Mouse (Mus musculus): ENCODE measurements around the gene Dct. TPM values are rescaled to one million over a fixed set of nuclear protein-coding genes. Genes with fewer than 3 reads are reported as not detected.

The Dct gene
- polyA plus RNA-seq, 1 experiment from 2014 or later: 1.2 TPM

DNA sequence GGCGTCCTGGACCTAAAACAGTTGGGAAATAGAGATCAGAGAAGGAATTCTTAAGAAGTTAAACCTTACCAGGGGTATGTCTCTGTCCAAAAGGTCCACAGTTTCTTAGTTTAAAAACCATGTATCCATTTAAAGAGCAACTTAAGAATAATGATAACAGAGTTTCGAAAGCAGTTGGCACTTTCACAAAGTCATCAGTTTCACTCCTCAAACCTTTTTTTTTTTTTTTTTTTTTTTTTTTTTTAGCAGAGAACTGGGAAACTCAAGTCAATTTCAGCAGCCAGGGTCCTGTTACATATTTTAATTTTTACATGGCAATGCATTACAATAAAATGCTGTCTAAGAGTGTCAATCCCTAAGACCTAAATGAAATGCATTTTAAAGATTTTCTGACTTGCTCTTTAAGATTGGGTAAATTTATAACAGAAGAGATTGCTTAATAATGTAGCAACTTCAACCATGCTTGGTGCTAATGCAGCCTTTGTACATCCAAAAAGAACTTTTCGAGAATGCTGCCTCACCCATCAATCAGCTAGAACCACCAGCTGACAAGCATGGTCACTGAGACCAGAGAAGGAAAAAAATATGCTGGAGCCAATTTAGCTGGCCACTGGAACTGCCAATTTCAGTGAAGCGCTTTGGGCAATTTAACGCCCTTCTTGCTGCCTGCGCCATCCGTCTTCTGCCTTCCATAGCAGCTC is 11.3 kb downstream of the Dct start:
- Histone ChIP-seq H3K4me1 (no peaks in the 10 kb centered on the region), H3K27ac (no peak overlapping the region), H3K4me3 (no peak overlapping the region), H3K27me3 (no peaks in the 10 kb centered on the region), H3K4me2 (no peak overlapping the region), H3K36me3 (no peaks in the 10 kb centered on the region), H3K9me3 (no peaks in the 10 kb centered on the region), H3K9ac (no peak overlapping the region)
- ATAC-seq (ENCODE audit: borderline replicate concordance, extremely low read depth, low FRiP score, low TSS enrichment): no peak
- 67% methylated on average over 7 of the region's 7 CpGs for WGBS

DNA sequence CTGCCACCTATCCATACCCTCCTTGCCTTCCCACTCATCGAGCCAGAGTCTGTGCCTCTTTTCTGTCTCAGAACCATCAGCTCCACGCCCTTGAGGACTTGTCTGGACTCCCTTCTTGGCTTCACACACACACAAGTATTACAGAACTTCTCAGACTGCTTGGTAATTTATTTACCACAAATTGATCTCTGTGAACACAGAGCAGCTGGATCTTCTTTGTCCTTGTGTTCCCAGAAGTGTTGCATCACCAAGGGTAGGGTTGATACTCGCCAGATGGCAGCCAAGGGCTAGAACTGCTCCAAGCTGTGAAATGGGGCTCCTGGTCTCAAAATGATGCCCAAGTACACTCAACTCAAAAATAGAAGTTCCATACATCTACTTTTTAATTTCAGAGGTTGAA is 13.0 kb downstream of the Dct start:
- WGBS: 61% methylated on average over 3 of the region's 3 CpGs
- no peak overlapping the region for H3K4me2 ChIP-seq

DNA sequence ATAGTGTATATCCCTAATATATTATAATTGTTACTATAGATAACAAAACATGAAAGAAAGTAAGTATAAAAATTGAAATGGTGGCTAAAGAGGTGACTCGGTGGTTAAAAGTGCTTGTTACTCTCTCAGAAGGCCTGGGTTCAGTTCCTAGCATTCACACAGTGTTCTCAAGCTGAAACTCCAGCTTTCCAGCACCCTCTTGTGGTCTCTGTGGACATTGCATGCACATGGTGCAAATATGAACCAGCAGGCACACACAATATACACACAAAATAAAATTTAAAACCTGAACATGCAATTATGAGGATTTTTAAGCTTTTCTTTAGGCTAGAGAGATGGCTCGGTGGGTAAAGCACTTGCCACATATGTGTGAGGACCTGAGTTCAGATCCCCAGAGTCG is 24.5 kb downstream of the Dct start:
- H3K27me3 ChIP-seq: no peaks in the 10 kb centered on the region
- H3K4me3 ChIP-seq: no peak overlapping the region
- no peaks in the 10 kb centered on the region for H3K36me3 ChIP-seq
- no peaks in the 10 kb centered on the region for H3K4me1 ChIP-seq
- no peak overlapping the region for H3K9ac ChIP-seq
- peaks cover 9% of the 10 kb centered on the region; the same call in 1 of the 2 replicates for H3K9me3 ChIP-seq
- H3K4me2 ChIP-seq: no peak overlapping the region
- ATAC-seq (ENCODE audit: borderline replicate concordance, extremely low read depth, low FRiP score, low TSS enrichment): no peak
- 88% methylated on average over 3 of the region's 3 CpGs for WGBS
- H3K27ac ChIP-seq: no peak overlapping the region

More for the DNA sequence above, 13.0 kb downstream of the Dct start:
- Histone ChIP-seq H3K27me3 (no peaks in the 10 kb centered on the region), H3K4me3 (no peak overlapping the region), H3K9me3 (no peaks in the 10 kb centered on the region), H3K9ac (no peak overlapping the region), H3K27ac (no peak overlapping the region), H3K36me3 (no peaks in the 10 kb centered on the region), H3K4me1 (no peaks in the 10 kb centered on the region)
- ATAC-seq (ENCODE audit: borderline replicate concordance, extremely low read depth, low FRiP score, low TSS enrichment): peak; percentile 39; the same call in 1 of the 2 replicates

DNA sequence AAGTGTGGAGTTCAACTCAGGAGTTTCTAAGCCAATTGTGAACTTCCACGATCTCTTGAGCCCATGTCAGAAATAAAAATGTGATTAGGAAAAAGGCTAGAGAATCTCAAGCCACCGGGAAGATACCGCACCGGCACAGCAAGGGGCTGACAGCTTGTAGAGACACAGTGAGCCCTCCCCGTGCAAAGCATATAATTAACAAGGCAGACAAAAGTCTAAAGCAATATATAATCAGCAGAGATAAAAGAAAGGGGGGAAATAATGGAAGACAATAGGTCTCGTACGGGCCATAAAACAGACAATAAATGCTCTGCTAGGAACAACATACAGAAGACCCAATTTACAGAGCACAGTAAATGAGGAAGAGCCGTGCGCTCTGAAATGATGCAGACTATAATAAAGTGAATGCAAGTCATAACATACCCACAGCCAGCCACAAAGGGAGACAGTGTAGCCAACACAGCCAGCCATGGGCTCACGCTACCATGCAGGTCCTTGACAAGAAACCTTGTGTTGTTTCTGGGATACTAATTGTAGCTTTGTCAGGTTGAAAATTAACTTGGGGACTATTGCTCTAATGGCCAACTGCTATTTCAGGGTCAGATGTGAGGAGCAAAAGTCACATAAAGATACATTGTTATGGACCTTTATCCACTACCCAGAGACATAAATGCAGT is 30.0 kb downstream of the Dct start:
- Histone ChIP-seq H3K9ac (no peak overlapping the region), H3K27me3 (no peaks in the 10 kb centered on the region), H3K36me3 (no peaks in the 10 kb centered on the region), H3K9me3 (no peaks in the 10 kb centered on the region), H3K4me3 (no peak overlapping the region), H3K4me1 (no peaks in the 10 kb centered on the region), H3K4me2 (no peak overlapping the region), H3K27ac (no peak overlapping the region)
- no peak for ATAC-seq (ENCODE audit: borderline replicate concordance, extremely low read depth, low FRiP score, low TSS enrichment)
- 83% methylated on average over 10 of the region's 10 CpGs for WGBS

DNA sequence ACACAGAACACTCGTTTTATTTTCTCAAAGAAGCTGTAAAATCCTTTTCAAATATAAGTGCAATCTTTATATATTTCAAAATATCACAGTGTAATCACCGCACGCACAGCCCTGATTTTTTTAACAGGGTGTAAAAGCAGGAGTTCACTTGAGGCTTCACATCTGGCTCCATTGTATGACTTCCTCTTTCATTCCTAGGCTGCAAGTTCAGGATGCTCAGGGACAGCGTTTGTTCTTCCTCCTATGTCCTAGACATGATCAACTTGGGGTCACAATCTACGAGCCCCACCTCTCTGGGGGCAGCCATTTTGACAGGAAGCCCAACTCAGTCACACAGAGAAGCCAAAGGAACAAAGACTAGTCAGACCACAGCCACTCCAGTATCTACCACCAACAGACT is 32.7 kb downstream of the Dct start:
- Histone ChIP-seq H3K36me3 (no peaks in the 10 kb centered on the region), H3K4me1 (no peaks in the 10 kb centered on the region), H3K27me3 (no peaks in the 10 kb centered on the region), H3K9me3 (no peaks in the 10 kb centered on the region), H3K4me3 (no peak overlapping the region), H3K9ac (no peak overlapping the region), H3K4me2 (no peak overlapping the region), H3K27ac (no peak overlapping the region)
- WGBS: 63% methylated on average over 5 of the region's 5 CpGs
- ATAC-seq (ENCODE audit: borderline replicate concordance, extremely low read depth, low FRiP score, low TSS enrichment): no peak

DNA sequence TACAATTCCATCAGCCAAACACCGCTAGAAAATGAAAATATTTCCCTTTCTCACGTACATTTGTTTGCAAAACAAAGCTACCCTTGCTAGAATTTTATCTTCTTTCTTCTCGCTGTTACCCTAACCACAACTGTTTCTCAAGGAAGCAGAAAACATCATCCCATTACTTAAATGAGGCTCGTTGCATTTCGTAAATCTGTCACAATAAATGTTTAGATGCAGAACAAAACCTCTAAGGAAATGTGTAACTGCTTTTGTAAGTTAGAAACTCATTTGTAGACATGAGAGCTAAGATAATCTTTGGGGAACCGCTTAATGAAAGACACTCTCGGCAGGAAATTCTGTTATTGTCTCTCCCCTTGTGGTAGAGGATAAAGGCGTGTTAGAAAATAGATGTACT is 38.8 kb downstream of the Dct start:
- no peaks in the 10 kb centered on the region for H3K4me1 ChIP-seq
- no peaks in the 10 kb centered on the region for H3K9me3 ChIP-seq
- no peaks in the 10 kb centered on the region for H3K27me3 ChIP-seq
- H3K9ac ChIP-seq: no peak overlapping the region
- H3K27ac ChIP-seq: no peak overlapping the region
- WGBS: 69% methylated on average over 8 of the region's 8 CpGs
- H3K4me3 ChIP-seq: no peak overlapping the region
- no peak overlapping the region for H3K4me2 ChIP-seq
- ATAC-seq (ENCODE audit: borderline replicate concordance, extremely low read depth, low FRiP score, low TSS enrichment): no peak
- no peaks in the 10 kb centered on the region for H3K36me3 ChIP-seq

DNA sequence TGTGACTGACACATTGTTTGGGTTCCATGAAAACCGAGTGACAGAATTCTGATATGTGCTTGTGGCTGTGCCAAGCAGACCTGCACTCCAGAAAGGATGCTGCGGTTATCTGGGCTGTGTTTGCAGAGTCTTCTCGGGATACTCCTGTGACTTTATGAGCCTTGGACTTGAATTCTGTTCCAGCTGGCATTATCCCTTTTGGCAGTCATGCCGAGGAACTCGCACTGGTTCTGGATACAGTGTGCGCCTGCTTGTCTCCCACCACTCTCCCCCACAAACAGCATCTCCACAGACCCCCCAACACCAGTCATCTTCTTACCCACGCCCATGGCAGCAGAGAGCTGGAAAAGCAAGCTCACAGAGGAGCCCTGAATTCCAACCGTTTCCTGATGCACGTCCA is 42.5 kb downstream of the Dct start:
- Histone ChIP-seq H3K36me3 (no peaks in the 10 kb centered on the region), H3K4me2 (no peak overlapping the region), H3K4me1 (no peaks in the 10 kb centered on the region), H3K27ac (no peak overlapping the region), H3K4me3 (no peak overlapping the region), H3K9ac (no peak overlapping the region), H3K9me3 (no peaks in the 10 kb centered on the region), H3K27me3 (no peaks in the 10 kb centered on the region)
- 56% methylated on average over 9 of the region's 9 CpGs for WGBS
- ATAC-seq (ENCODE audit: borderline replicate concordance, extremely low read depth, low FRiP score, low TSS enrichment): no peak

DNA sequence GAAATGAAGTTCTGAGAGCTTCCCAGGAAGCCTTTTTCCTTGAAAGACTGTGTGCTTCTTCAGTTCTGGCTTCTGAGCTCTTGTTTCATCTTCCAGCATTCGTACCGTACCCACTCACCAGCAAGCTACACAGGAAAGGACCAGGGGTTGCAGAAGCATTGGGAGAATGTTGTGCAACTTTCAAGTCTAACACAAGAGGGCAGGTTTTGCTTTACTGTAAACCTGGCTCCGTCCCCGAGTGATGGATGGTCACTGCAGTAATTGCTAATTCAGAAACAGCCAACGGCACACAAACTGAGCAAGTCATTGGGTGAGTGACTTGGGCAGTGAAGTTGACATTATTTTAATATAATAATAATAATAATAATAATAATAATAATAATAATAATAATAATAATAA is 46.3 kb downstream of the Dct start:
- no peaks in the 10 kb centered on the region for H3K27me3 ChIP-seq
- WGBS: 13% methylated on average over 5 of the region's 5 CpGs

DNA sequence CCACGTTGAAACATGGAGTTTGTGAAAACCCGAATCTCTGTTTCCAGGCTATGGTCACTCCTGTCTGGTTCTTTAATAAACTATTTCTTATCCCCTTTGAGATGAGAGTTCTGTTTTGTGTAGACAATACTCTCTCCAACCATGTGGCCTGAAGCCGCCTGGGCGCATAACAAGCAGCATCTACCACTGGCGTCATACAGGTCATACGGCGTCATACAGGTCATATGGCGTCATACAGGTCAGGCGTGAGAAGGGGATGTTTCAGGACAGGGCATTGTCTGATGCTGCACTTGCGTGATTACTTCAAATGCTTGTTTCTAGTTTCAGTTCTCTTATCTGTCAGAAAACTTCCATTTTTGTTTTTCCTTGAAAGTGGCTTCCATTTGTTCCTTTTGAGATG is 47.6 kb downstream of the Dct start:
- H3K27ac ChIP-seq: no peak overlapping the region
- peaks cover 5% of the 10 kb centered on the region; the same call in 1 of the 2 replicates for H3K27me3 ChIP-seq
- no peak for ATAC-seq (ENCODE audit: borderline replicate concordance, extremely low read depth, low FRiP score, low TSS enrichment)
- no peaks in the 10 kb centered on the region for H3K9me3 ChIP-seq
- 86% methylated on average over 10 of the region's 10 CpGs for WGBS
- no peaks in the 10 kb centered on the region for H3K36me3 ChIP-seq
- H3K4me2 ChIP-seq: no peak overlapping the region
- no peak overlapping the region for H3K9ac ChIP-seq
- peaks cover 22% of the 10 kb centered on the region for H3K4me1 ChIP-seq
- no peak overlapping the region for H3K4me3 ChIP-seq

More for the DNA sequence above, 46.3 kb downstream of the Dct start:
- Histone ChIP-seq H3K4me2 (no peak overlapping the region), H3K9ac (no peak overlapping the region), H3K4me1 (peaks cover 17% of the 10 kb centered on the region), H3K9me3 (no peaks in the 10 kb centered on the region), H3K36me3 (no peaks in the 10 kb centered on the region), H3K4me3 (no peak overlapping the region), H3K27ac (no peak overlapping the region)
- peak; percentile 25; the same call in 1 of the 2 replicates for ATAC-seq (ENCODE audit: borderline replicate concordance, extremely low read depth, low FRiP score, low TSS enrichment)

DNA sequence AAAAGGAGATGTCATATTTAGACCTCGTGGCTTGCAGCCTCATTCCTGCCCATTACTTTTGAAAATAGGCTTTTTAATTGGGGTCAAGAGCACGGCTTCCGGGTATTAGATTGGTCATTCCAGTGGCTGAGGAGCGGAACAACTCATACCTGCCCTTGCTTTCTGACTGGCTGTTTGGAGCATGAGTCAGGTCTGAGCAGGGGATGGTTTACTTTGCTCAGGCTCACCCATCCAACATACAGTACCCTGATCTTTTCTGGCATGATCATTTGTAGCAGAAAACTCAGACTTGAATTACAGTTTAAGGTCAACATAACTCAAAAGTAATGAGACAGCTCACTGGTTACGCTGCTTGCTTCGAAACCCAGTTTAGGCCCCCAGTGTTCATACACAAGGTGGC is 58.2 kb downstream of the Dct start:
- Histone ChIP-seq H3K27me3 (no peaks in the 10 kb centered on the region), H3K36me3 (no peaks in the 10 kb centered on the region), H3K9ac (no peak overlapping the region), H3K9me3 (no peaks in the 10 kb centered on the region), H3K4me2 (no peak overlapping the region), H3K4me3 (no peak overlapping the region), H3K27ac (no peak overlapping the region), H3K4me1 (no peaks in the 10 kb centered on the region)
- no peak for ATAC-seq (ENCODE audit: borderline replicate concordance, extremely low read depth, low FRiP score, low TSS enrichment)
- 83% methylated on average over 6 of the region's 6 CpGs for WGBS

DNA sequence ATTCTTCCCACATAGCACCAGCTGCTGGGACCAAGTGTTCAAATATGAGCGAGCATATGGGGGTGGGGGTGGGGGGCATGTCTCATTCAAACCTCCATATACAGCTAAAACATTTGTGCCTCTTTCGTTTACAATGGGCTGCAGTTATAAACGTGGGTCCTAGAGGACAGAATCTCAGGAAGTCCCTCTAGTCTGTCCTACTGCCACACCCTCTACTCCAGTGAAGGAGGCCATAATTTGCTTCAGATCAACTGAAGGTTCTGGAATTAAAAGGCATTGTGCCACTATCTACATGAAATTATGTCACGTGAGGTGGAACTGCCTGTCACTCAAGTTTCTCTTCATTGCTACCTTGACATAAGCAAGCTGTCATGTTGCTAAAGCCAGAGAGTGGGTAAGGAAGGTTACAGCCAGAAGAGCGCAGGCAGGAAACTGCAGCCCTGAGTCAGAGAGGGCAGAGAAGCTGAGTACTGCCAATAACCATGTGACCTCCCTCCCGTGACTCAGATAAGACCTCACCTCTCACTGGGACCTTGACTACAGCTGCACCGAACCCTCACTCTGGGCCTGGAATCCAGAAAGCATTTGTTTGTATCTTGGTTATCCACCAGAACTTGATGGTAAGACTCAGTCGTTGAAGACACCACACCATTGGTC is 59.3 kb downstream of the Dct start:
- Histone ChIP-seq H3K27me3 (no peaks in the 10 kb centered on the region), H3K36me3 (no peaks in the 10 kb centered on the region), H3K4me3 (no peak overlapping the region), H3K4me2 (no peak overlapping the region), H3K9me3 (no peaks in the 10 kb centered on the region), H3K4me1 (no peaks in the 10 kb centered on the region), H3K9ac (no peak overlapping the region), H3K27ac (no peak overlapping the region)
- ATAC-seq (ENCODE audit: borderline replicate concordance, extremely low read depth, low FRiP score, low TSS enrichment): no peak
- WGBS: 55% methylated on average over 8 of the region's 8 CpGs

DNA sequence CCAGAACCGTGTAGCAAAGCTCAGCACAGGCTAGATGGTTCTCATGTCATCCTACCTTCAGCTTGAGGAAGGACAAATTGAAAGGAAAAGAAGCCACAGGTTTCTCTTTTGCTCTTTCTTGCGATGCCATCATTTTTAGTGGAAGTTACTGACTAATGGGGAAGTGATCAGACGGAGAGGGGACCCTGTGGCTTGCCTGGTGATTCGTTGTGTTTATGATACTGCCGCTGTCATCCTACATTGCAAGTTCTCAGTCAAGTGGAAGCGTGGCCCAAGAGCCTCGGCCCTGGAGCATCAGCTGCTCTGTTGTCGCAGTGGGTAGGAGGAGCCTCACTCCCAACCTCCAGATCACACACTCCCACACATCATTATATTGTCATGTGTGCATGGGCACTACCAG is 61.8 kb downstream of the Dct start:
- 61% methylated on average over 8 of the region's 8 CpGs for WGBS
- no peaks in the 10 kb centered on the region for H3K27me3 ChIP-seq
- H3K9me3 ChIP-seq: no peaks in the 10 kb centered on the region
- no peak overlapping the region for H3K4me2 ChIP-seq
- no peak overlapping the region for H3K4me3 ChIP-seq
- ATAC-seq (ENCODE audit: borderline replicate concordance, extremely low read depth, low FRiP score, low TSS enrichment): no peak
- H3K4me1 ChIP-seq: no peaks in the 10 kb centered on the region
- no peak overlapping the region for H3K27ac ChIP-seq
- no peaks in the 10 kb centered on the region for H3K36me3 ChIP-seq
- H3K9ac ChIP-seq: no peak overlapping the region
